Mouse (Mus musculus): ENCODE measurements around the gene Slc38a4. TPM values are rescaled to one million over a fixed set of nuclear protein-coding genes. Genes with fewer than 3 reads are reported as not detected.

Slc38a4 gene
- polyA plus RNA-seq, 1 experiment, result 187 TPM

- Histone ChIP-seq H3K36me3 (ENCODE audit: control insufficient read depth, insufficient read depth, low read length, poor library complexity, severe bottlenecking) (no peaks in the 10 kb centered on the region), H3K9me3 (replicated peaks; ENCODE audit: control insufficient read depth, insufficient read depth, low read length, poor library complexity, severe bottlenecking) (no peaks in the 10 kb centered on the region), H3K27me3 (ENCODE audit: control insufficient read depth, insufficient read depth, low read length, poor library complexity, severe bottlenecking) (no peaks in the 10 kb centered on the region), H3K27ac (ENCODE audit: insufficient read depth, low read length) (peak overlapping the region; percentile 33; the same call in 1 of the 2 replicates), H3K9ac (ENCODE audit: low read depth, poor library complexity, severe bottlenecking) (no peak overlapping the region), H3K4me3 (ENCODE audit: low read depth, low read length) (peak overlapping the region; percentile 34; the same call in 1 of the 2 replicates), H3K4me1 (ENCODE audit: control insufficient read depth, insufficient read depth, low read length) (peaks cover 10% of the 10 kb centered on the region)
- TF ChIP-seq CTCF (IDR thresholded peaks at IDR 0.05; ENCODE audit: low read depth, low read length) (no peak), POLR2A (IDR thresholded peaks at IDR 0.05; ENCODE audit: insufficient read depth, low read length) (no peak), EP300 (IDR thresholded peaks at IDR 0.05; ENCODE audit: insufficient read depth, low read depth, low read length) (peak; percentile 22; the same call in 1 of the 2 replicates)
Observed at GRCm38 (mm10) chr15:97050436-97050835, 5.3 kb downstream of the Slc38a4 start.

DNA sequence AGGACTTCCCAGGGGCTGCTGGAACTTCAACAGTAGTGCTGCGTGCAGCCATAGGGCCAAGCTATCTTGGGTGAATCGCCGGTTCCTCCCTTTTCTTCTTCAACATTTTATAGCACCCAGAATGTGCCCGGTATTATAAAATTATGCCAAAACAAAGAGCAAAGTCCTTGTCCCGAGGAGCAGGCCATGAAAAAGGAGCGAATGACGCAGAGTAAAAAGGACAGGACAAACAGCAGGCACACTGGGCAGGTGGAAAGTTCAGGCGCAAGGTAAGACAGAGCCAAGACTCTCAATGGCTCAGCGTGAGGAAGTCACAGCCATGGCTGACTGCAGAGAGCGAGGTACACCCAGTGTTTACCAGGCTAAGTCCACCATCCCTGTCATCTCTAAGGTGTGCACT, 5.7 kb downstream of the Slc38a4 start:
- peaks cover 10% of the 10 kb centered on the region for H3K4me1 ChIP-seq (ENCODE audit: control insufficient read depth, insufficient read depth, low read length)
- H3K9me3 ChIP-seq (replicated peaks; ENCODE audit: control insufficient read depth, insufficient read depth, low read length, poor library complexity, severe bottlenecking), result no peaks in the 10 kb centered on the region
- H3K27ac ChIP-seq (ENCODE audit: insufficient read depth, low read length), result peak overlapping the region; percentile 33; the same call in 1 of the 2 replicates
- TF ChIP-seq POLR2A (IDR thresholded peaks at IDR 0.05; ENCODE audit: insufficient read depth, low read length) (no peak), EP300 (IDR thresholded peaks at IDR 0.05; ENCODE audit: insufficient read depth, low read depth, low read length) (no peak), CTCF (IDR thresholded peaks at IDR 0.05; ENCODE audit: low read depth, low read length) (no peak)
- H3K4me3 ChIP-seq (ENCODE audit: low read depth, low read length), result peak overlapping the region; percentile 34
- no peaks in the 10 kb centered on the region for H3K27me3 ChIP-seq (ENCODE audit: control insufficient read depth, insufficient read depth, low read length, poor library complexity, severe bottlenecking)
- H3K36me3 ChIP-seq (ENCODE audit: control insufficient read depth, insufficient read depth, low read length, poor library complexity, severe bottlenecking), result no peaks in the 10 kb centered on the region
- no peak overlapping the region for H3K9ac ChIP-seq (ENCODE audit: low read depth, poor library complexity, severe bottlenecking)

GRCm38 (mm10) chr15:97049281-97049841, 6.4 kb downstream of the Slc38a4 start:
- no peaks in the 10 kb centered on the region for H3K9me3 ChIP-seq (replicated peaks; ENCODE audit: control insufficient read depth, insufficient read depth, low read length, poor library complexity, severe bottlenecking)
- 0 out of 2 replicates have a peak overlapping the region, but pooled peaks have one; percentile 17 for H3K27ac ChIP-seq (ENCODE audit: insufficient read depth, low read length)
- no peak overlapping the region for H3K9ac ChIP-seq (ENCODE audit: low read depth, poor library complexity, severe bottlenecking)
- peaks cover 4% of the 10 kb centered on the region; the same call in 1 of the 2 replicates for H3K36me3 ChIP-seq (ENCODE audit: control insufficient read depth, insufficient read depth, low read length, poor library complexity, severe bottlenecking)
- H3K4me1 ChIP-seq (ENCODE audit: control insufficient read depth, insufficient read depth, low read length), result peaks cover 10% of the 10 kb centered on the region
- no peaks in the 10 kb centered on the region for H3K27me3 ChIP-seq (ENCODE audit: control insufficient read depth, insufficient read depth, low read length, poor library complexity, severe bottlenecking)
- H3K4me3 ChIP-seq (ENCODE audit: low read depth, low read length), result peak overlapping the region; percentile 31; the same call in 1 of the 2 replicates
- TF ChIP-seq CTCF (IDR thresholded peaks at IDR 0.05; ENCODE audit: low read depth, low read length) (no peak), EP300 (IDR thresholded peaks at IDR 0.05; ENCODE audit: insufficient read depth, low read depth, low read length) (0 out of 2 replicates have a peak, but pooled peaks have one; percentile 57)

DNA sequence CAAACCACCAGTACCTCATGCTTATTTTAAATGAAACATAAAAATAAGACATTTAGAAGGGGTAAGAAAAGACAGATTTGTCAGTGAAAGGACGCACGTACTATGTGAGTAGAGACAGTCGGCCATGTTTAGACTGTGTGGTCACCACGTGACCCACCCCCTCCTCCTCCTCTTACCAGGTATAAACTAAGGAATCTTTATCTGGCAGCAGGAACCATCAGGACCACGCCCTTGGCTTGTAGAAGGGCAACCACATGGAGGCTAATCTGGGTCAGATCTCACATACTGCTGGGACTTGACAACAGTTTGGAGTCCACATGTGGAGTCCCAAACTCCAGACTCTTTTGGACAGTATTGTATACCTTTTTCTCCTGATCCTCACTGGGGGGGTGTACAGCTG, 7.5 kb downstream of the Slc38a4 start:
- no peak for TF ChIP-seq POLR2A (IDR thresholded peaks at IDR 0.05; ENCODE audit: insufficient read depth, low read length)
- TF ChIP-seq EP300 (IDR thresholded peaks at IDR 0.05; ENCODE audit: insufficient read depth, low read depth, low read length), result no peak
- no peak for TF ChIP-seq CTCF (IDR thresholded peaks at IDR 0.05; ENCODE audit: low read depth, low read length)
- Histone ChIP-seq H3K4me1 (ENCODE audit: control insufficient read depth, insufficient read depth, low read length) (peaks cover 10% of the 10 kb centered on the region), H3K36me3 (ENCODE audit: control insufficient read depth, insufficient read depth, low read length, poor library complexity, severe bottlenecking) (peaks cover 4% of the 10 kb centered on the region; the same call in 1 of the 2 replicates), H3K9ac (ENCODE audit: low read depth, poor library complexity, severe bottlenecking) (no peak overlapping the region), H3K9me3 (replicated peaks; ENCODE audit: control insufficient read depth, insufficient read depth, low read length, poor library complexity, severe bottlenecking) (no peaks in the 10 kb centered on the region), H3K27ac (ENCODE audit: insufficient read depth, low read length) (no peak overlapping the region), H3K27me3 (ENCODE audit: control insufficient read depth, insufficient read depth, low read length, poor library complexity, severe bottlenecking) (no peaks in the 10 kb centered on the region), H3K4me3 (ENCODE audit: low read depth, low read length) (no peak overlapping the region)

DNA sequence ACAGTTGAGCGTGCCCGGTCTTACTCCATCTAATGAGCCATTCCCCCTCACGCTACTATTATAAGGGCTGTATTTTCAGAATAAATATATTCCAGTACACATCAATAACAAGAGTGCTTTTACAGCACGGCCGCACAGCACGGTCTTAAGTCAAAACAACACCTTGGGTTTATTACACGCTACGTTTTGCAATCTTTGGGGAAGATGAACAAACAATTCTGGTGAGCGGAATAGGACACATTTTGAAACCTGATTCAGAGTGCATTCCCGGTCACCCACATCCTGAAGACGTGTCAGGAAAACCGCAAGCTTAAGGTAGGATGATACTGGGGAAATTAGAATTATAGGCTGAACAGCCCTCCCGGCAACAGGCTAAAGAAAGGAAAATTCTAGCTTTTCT, 11.8 kb downstream of the Slc38a4 start:
- no peak overlapping the region for H3K4me3 ChIP-seq (ENCODE audit: low read depth, low read length)
- peaks cover 3% of the 10 kb centered on the region for H3K4me1 ChIP-seq (ENCODE audit: control insufficient read depth, insufficient read depth, low read length)
- H3K27ac ChIP-seq (ENCODE audit: insufficient read depth, low read length), result no peak overlapping the region
- no peak overlapping the region for H3K9ac ChIP-seq (ENCODE audit: low read depth, poor library complexity, severe bottlenecking)
- peaks cover 7% of the 10 kb centered on the region; the same call in 1 of the 2 replicates for H3K36me3 ChIP-seq (ENCODE audit: control insufficient read depth, insufficient read depth, low read length, poor library complexity, severe bottlenecking)
- no peaks in the 10 kb centered on the region for H3K27me3 ChIP-seq (ENCODE audit: control insufficient read depth, insufficient read depth, low read length, poor library complexity, severe bottlenecking)
- no peaks in the 10 kb centered on the region for H3K9me3 ChIP-seq (replicated peaks; ENCODE audit: control insufficient read depth, insufficient read depth, low read length, poor library complexity, severe bottlenecking)
- TF ChIP-seq CTCF (IDR thresholded peaks at IDR 0.05; ENCODE audit: low read depth, low read length) (no peak), POLR2A (IDR thresholded peaks at IDR 0.05; ENCODE audit: insufficient read depth, low read length) (no peak), EP300 (IDR thresholded peaks at IDR 0.05; ENCODE audit: insufficient read depth, low read depth, low read length) (no peak)

DNA sequence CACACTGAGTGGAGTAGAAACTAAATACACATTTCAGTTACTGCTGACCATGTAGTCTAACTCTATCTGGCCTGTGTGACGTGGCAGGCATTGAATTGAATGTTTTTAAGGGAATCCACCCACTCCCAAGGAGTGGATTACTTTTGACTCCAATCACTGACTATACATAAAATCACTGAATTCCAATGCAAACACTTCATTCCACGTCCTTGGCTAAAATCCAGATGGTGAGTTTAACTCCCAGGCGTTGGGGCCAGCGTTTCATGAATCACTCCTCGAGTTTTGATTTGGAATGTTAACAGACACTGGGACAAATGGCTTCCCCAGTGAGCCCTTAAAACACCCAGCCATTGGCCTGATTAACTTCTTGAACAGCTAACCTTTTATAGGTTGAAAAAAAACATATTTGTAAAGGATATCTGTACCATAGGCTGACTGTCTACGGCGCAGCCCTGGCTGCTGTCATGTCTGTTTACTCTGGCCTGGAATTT, 13.7 kb downstream of the Slc38a4 start:
- H3K36me3 ChIP-seq (ENCODE audit: control insufficient read depth, insufficient read depth, low read length, poor library complexity, severe bottlenecking), result peaks cover 7% of the 10 kb centered on the region; the same call in 1 of the 2 replicates
- no peak overlapping the region for H3K4me3 ChIP-seq (ENCODE audit: low read depth, low read length)
- H3K27ac ChIP-seq (ENCODE audit: insufficient read depth, low read length), result no peak overlapping the region
- no peaks in the 10 kb centered on the region for H3K9me3 ChIP-seq (replicated peaks; ENCODE audit: control insufficient read depth, insufficient read depth, low read length, poor library complexity, severe bottlenecking)
- no peak for TF ChIP-seq CTCF (IDR thresholded peaks at IDR 0.05; ENCODE audit: low read depth, low read length)
- TF ChIP-seq EP300 (IDR thresholded peaks at IDR 0.05; ENCODE audit: insufficient read depth, low read depth, low read length), result no peak
- no peak for TF ChIP-seq POLR2A (IDR thresholded peaks at IDR 0.05; ENCODE audit: insufficient read depth, low read length)
- peaks cover 2% of the 10 kb centered on the region for H3K4me1 ChIP-seq (ENCODE audit: control insufficient read depth, insufficient read depth, low read length)
- H3K27me3 ChIP-seq (ENCODE audit: control insufficient read depth, insufficient read depth, low read length, poor library complexity, severe bottlenecking), result no peaks in the 10 kb centered on the region
- H3K9ac ChIP-seq (ENCODE audit: low read depth, poor library complexity, severe bottlenecking), result no peak overlapping the region

Data from ES-Bruce4 (cell line).